Mouse (Mus musculus) lung, embryonic 16.5 days (tissue): Measurements from ENCODE around the gene Sypl. TPM values are rescaled to one million over a fixed set of nuclear protein-coding genes. Genes with fewer than 3 reads are reported as not detected.
A peak's percentile ranks its signal among the peaks of the same experiment; 100 is the strongest.

Experiments
- ATAC-seq: fragments of 200-750 bp; cut with Nextera tagmentation; 2 replicates; pipeline ENCODE4 v1.8.0; 2017; ENCODE audit warnings: low read depth, mild to moderate bottlenecking, moderate library complexity
- H3K27ac ChIP-seq: fragments of 300-500 bp; sonication (generic); 2 replicates; pipeline ENCODE4 v1.5.1; 2014; ENCODE audit warnings: mild to moderate bottlenecking, control low read depth, low read length
- H3K27me3 ChIP-seq: fragments of 300-500 bp; sonication (generic); 2 replicates; pipeline ENCODE4 v1.6.1; 2014; ENCODE audit warnings: low read depth, low read length, mixed read lengths; ENCODE audit not compliant: control insufficient read depth, insufficient read depth
- H3K36me3 ChIP-seq: fragments of 300-500 bp; sonication (generic); 2 replicates; pipeline ENCODE4 v1.6.1; 2014; ENCODE audit warnings: low read length; ENCODE audit not compliant: control insufficient read depth, insufficient read depth
- H3K4me1 ChIP-seq: fragments of 300-500 bp; sonication (generic); replicated peaks from 2 replicates; pipeline ENCODE4 v1.6.1; 2014; ENCODE audit warnings: low read length, mixed read lengths; ENCODE audit not compliant: control insufficient read depth, insufficient read depth
- H3K4me2 ChIP-seq: fragments of 300-500 bp; sonication (generic); 2 replicates; pipeline ENCODE4 v1.6.1; 2014; ENCODE audit warnings: low read depth, low read length, control low read depth
- H3K4me3 ChIP-seq: fragments of 300-500 bp; sonication (generic); 2 replicates; pipeline ENCODE4 v1.5.1; 2014; ENCODE audit warnings: mild to moderate bottlenecking, low read length, control low read depth
- H3K9ac ChIP-seq: fragments of 300-500 bp; sonication (generic); 2 replicates; pipeline ENCODE4 v1.6.1; 2014; ENCODE audit warnings: low read length, control low read depth
- H3K9me3 ChIP-seq: fragments of 300-500 bp; sonication (generic); 2 replicates; pipeline ENCODE4 v1.6.1; 2016; ENCODE audit warnings: low read length; ENCODE audit not compliant: control insufficient read depth
- WGBS: fragments of 180-500 bp; shearing (Covaris S2); extraction: QIAGEN DNeasy Blood & Tissue Kit; methylation state at CpG from one replicate; pipeline ENCODE4 v1.1.7; 2014; 5-methylcytosine and 5-hydroxymethylcytosine counted together
- polyA plus RNA-seq: library from polyadenylated mRNA; unstranded; fragments of >200 nt; fragmentation: Nextera tagmentation; extraction: Ambion mirVana; gene quantifications from 2 replicates; pipeline ENCODE4 v1.2.1, GENCODE M21; 2015

The Sypl gene
- polyA plus RNA-seq, 1 experiment from 2014 or later: 181 TPM

DNA sequence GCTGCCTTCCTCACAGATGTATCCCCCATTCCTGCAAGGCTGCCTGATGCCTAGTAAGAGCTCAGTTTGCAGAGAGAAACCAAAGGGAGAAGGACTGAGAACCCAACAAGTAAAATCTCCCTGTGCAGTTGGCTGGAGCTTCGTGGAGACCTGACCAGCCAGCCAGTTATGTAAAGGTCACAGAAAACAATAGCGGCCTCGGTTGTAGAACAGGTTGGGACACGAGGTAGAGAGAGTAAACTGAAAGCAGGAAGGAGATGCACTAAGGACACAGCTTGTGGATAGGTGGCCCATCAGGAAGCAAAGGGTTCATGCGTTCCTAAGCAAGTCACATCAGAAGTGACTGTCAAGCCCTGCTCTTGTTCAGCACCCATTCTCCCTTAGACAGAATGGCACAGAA lies 52.2 kb downstream of the Sypl start:
- H3K9ac ChIP-seq: no peak overlapping the region
- WGBS: 60% methylated on average over 5 of the region's 5 CpGs
- no peaks in the 10 kb centered on the region for H3K9me3 ChIP-seq
- no peaks in the 10 kb centered on the region for H3K27me3 ChIP-seq
- no peak for ATAC-seq
- no peak overlapping the region for H3K4me2 ChIP-seq
- no peaks in the 10 kb centered on the region for H3K36me3 ChIP-seq
- H3K4me3 ChIP-seq: no peak overlapping the region
- no peak overlapping the region for H3K27ac ChIP-seq
- H3K4me1 ChIP-seq: peaks cover 11% of the 10 kb centered on the region

DNA sequence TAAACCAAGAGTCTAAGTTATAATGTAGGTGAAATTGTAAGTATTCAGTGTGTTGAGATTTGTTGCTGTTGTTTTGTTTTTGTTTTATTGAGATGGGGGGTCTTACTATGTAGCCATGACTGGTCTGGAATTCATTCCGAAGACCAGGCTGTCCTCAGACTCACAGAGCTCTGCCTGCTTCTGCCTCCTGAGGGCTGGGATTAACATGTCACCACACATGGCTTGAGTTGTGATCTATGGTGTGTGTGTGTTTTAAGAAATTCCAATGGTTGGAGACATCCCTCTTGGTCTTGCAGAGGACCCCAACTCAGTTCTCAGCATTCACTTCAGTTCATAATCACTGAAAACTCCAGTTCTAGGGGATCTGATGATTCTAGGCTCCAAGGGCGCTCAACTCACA lies 53.5 kb downstream of the Sypl start:
- WGBS: 89% methylated on average over 2 of the region's 2 CpGs
- peak overlapping the region; percentile 53 for H3K27ac ChIP-seq
- H3K36me3 ChIP-seq: no peaks in the 10 kb centered on the region
- no peaks in the 10 kb centered on the region for H3K27me3 ChIP-seq
- H3K9me3 ChIP-seq: no peaks in the 10 kb centered on the region
- peaks cover 11% of the 10 kb centered on the region for H3K4me1 ChIP-seq
- no peak overlapping the region for H3K9ac ChIP-seq
- no peak overlapping the region for H3K4me2 ChIP-seq
- no peak for ATAC-seq
- no peak overlapping the region for H3K4me3 ChIP-seq

DNA sequence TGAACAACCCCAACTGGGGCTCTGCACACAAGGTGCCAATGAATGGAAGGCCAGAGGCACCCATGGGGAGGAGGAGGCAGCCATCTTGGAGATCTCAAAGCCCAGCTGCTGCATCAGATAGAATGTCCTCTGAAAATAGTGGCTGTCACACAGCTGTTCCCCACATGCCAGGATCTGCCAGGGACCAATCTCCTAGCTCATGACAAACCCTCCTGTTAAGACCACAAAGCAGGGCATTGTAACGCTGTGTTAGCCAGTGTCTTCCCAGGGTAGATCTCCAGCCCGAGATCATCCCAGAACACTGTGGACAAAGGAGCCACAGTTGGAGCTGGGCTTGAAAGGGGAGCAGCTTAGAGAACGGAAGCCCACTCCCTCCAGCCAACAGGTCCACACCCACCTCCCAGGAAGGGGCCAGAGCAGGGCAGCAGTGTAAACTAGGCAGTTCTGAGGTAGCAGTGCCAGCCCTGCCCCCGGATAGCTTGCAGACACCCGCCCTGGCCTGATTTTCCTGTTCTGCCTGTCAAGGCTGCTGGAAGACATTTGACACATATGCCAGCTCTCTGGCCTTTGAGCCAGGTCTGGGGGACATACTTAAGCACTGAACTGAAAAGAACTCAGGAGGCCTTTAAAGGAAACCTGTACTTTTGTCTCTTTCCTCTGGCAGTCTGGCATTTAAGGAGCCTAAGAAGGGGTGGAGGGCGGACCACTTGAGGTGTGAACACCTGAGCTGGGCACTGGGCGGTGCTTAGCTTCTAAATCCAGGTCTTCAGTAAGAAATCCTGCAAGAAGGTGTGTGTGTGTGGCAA lies 54.8 kb downstream of the Sypl start:
- H3K27me3 ChIP-seq: no peaks in the 10 kb centered on the region
- H3K36me3 ChIP-seq: no peaks in the 10 kb centered on the region
- peak overlapping the region; percentile 97 for H3K27ac ChIP-seq
- 34% methylated on average over 7 of the region's 7 CpGs for WGBS
- peak overlapping the region; percentile 1; the same call in 1 of the 2 replicates for H3K4me2 ChIP-seq
- ATAC-seq: peak; percentile 93
- no peaks in the 10 kb centered on the region for H3K9me3 ChIP-seq
- peaks cover 11% of the 10 kb centered on the region for H3K4me1 ChIP-seq
- H3K4me3 ChIP-seq: no peak overlapping the region
- H3K9ac ChIP-seq: peak overlapping the region; percentile 13; the same call in 1 of the 2 replicates

DNA sequence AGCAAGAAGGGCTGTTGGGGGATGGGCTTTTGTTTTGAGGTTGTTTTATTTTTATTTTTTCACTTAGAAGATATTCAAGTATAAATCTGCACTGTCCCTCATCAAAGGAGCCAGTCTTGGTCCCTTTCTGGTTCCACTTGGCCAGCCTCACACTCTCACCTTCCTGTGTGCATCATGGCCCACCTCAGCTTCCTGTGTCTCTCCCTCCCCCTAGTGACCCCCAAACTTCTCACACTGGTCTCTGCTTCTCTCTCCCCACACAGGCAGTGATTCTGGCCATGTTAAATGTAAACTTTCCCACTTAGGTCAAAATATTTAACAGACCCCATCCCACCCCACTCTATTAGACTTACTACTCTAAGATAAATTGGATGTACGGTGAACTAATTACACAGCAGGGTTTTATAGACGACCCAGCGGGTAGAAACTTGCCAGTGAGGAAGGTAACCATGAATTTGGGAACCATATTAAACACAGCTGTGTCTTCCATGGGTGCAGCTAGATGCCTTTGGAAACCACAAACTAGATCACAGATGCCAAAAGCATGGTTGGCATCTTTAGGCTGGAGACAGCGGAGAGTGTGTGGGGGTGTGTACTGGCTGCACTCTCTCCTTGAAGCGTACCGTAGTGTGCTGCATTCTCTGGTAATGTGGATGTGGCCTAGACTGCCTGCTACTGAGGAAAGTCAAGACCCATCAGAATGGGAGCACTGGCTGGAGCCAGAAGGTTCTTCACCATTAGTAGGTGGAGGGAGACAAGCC lies 55.7 kb downstream of the Sypl start:
- Histone ChIP-seq H3K9me3 (no peaks in the 10 kb centered on the region), H3K4me3 (no peak overlapping the region), H3K4me1 (peaks cover 11% of the 10 kb centered on the region), H3K4me2 (no peak overlapping the region), H3K27ac (peak overlapping the region; percentile 97), H3K36me3 (no peaks in the 10 kb centered on the region), H3K27me3 (no peaks in the 10 kb centered on the region), H3K9ac (no peak overlapping the region)
- 72% methylated on average over 6 of the region's 6 CpGs for WGBS
- no peak for ATAC-seq

DNA sequence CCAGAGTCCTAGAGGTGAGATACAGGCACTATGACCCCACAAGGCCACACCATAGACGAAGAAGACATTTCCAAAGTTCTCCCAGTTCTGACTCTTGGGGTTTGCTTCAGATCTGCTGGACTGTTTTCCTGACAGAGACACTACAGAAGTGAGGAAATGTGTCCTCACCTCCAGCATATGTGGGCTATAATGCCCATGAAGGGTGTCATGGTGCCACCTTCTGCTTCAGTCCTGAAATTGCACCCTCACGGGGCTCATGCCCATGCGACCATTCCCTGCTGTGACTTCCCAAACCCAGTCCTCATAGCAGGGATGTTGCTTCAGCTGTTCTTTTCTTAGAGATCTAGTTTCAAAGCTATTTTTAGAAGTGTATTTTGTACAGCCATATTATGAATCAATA lies 56.3 kb downstream of the Sypl start:
- no peaks in the 10 kb centered on the region for H3K9me3 ChIP-seq
- no peak overlapping the region for H3K4me2 ChIP-seq
- no peak overlapping the region for H3K9ac ChIP-seq
- WGBS: 25% methylated on average over 3 of the region's 3 CpGs
- no peak overlapping the region for H3K27ac ChIP-seq
- H3K4me3 ChIP-seq: no peak overlapping the region
- no peaks in the 10 kb centered on the region for H3K27me3 ChIP-seq
- ATAC-seq: peak; percentile 53; the same call in 1 of the 2 replicates
- H3K4me1 ChIP-seq: peaks cover 11% of the 10 kb centered on the region
- H3K36me3 ChIP-seq: no peaks in the 10 kb centered on the region

DNA sequence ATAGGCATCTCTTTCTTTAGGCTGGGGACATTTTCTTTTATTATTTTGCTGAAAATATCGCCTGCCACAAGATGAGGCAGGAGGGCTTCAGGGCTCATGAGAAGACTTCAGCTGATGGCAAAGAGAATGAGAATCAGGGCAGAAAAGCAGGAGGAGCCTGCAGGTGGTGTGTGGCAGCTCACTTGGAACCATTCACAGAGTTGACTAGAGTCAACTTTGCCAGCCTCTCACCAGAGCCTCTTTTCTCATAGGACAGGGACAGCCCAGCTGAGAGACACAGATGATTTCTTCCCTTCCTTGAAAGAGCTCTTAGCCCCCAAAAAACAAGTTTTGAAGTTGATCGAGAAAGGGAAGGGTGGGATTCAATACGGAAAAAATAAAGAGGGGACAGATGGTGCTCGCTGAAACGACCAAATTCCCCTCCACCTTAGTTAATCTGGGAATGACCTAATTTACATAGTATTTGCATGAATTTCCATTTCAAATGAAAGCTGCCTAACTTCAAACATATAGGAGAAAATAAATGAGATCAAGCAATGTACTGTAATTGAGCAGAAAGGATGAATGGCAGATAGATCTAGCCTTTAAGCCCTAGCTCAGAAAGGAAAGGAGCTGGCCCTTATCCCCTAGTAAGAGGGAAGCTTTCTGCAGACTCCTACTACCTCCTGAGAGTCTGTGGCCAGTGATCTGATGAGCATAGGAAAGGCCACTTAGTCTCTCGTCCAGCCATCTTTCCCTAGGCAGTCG lies 60.5 kb downstream of the Sypl start:
- no peaks in the 10 kb centered on the region for H3K36me3 ChIP-seq
- no peaks in the 10 kb centered on the region for H3K27me3 ChIP-seq
- ATAC-seq: no peak
- H3K9me3 ChIP-seq: no peaks in the 10 kb centered on the region
- H3K9ac ChIP-seq: no peak overlapping the region
- WGBS: 56% methylated on average over 7 of the region's 7 CpGs
- H3K27ac ChIP-seq: no peak overlapping the region
- peaks cover 6% of the 10 kb centered on the region for H3K4me1 ChIP-seq
- no peak overlapping the region for H3K4me3 ChIP-seq
- no peak overlapping the region for H3K4me2 ChIP-seq

DNA sequence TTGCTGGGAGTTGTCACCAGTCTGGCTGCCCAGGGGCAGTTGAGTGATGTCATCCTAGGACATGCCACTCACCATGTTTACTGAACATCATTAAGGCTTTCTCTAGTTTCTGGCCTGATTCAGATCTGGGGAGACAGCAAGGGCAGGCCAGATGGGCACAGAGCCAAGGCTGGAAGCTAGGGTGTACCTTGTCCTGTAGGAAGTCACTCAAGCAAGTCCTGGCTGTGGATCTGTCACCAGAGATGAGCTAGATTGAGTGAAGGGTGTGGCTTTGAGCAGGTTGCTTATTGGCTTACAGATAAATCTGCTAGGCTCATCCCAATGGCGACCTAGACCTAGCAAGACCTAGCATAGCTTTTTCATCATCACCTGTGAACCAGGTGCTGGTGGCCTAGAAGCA lies 61.4 kb downstream of the Sypl start:
- Histone ChIP-seq H3K9me3 (no peaks in the 10 kb centered on the region), H3K4me3 (no peak overlapping the region), H3K27me3 (no peaks in the 10 kb centered on the region), H3K4me2 (no peak overlapping the region), H3K4me1 (0 out of 2 replicates have a peak, but pooled peaks cover 2% of the 10 kb centered on the region), H3K27ac (no peak overlapping the region), H3K36me3 (no peaks in the 10 kb centered on the region), H3K9ac (no peak overlapping the region)
- 92% methylated on average over 1 of the region's 1 CpGs for WGBS
- ATAC-seq: no peak

DNA sequence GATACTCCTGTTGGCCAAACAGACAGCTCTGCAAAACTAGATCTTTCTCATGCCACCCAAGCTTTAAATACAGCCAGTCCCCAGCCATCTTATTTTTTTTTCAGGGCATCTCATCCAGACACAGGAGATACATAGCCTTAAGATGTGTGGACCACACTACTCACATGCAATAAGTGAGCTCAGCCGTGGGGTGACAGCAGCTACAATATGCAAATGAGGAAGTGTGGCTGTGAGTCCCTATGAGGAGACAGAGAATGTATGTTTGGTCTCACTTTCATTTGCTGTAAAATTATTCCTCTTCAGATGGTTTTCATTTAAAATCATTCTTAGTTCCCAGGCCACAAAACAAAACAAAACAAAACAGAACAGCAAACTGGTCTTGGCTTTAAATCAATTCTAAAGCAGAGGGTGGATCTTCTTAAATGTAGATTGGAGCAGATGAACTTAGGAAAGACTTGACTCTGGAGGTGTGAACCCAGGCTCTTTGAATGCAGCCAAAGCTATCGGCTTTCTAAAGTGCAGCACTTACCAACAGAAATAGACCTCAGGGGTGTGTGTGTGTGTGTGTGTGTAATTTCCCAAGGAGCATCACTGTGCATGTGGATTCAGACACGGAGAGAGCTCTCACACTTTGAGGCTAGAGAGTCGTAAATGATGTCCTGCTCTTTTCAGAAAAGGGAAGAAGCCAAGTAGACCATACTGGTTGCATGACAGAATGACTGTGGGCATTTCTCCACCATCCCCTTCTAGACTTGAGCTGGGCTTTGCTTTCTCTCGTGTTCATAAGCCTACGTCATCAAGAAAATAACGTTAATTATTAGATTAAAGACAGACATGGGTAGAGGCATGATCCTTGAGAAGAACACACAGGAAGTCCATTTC lies 63.4 kb downstream of the Sypl start:
- WGBS: 68% methylated on average over 7 of the region's 7 CpGs
- Histone ChIP-seq H3K4me1 (0 out of 2 replicates have a peak, but pooled peaks cover 2% of the 10 kb centered on the region), H3K4me2 (no peak overlapping the region), H3K4me3 (no peak overlapping the region), H3K9ac (no peak overlapping the region), H3K27me3 (no peaks in the 10 kb centered on the region), H3K9me3 (no peaks in the 10 kb centered on the region), H3K27ac (no peak overlapping the region), H3K36me3 (no peaks in the 10 kb centered on the region)
- ATAC-seq: no peak
